Mouse (Mus musculus) lung, postnatal 0 days (tissue): ENCODE data around the gene Kif21a.

ENCODE experiments used
- CTCF ChIP-seq: IDR thresholded peaks from 2 replicates; pipeline ENCODE4 v1.5.1; 2016; ENCODE audit warnings: antibody characterized with exemption, mild to moderate bottlenecking
- EP300 ChIP-seq: IDR thresholded peaks from 2 replicates; pipeline ENCODE4 v1.6.1; 2016; ENCODE audit warnings: antibody characterized with exemption, mild to moderate bottlenecking, control low read depth

DNA sequence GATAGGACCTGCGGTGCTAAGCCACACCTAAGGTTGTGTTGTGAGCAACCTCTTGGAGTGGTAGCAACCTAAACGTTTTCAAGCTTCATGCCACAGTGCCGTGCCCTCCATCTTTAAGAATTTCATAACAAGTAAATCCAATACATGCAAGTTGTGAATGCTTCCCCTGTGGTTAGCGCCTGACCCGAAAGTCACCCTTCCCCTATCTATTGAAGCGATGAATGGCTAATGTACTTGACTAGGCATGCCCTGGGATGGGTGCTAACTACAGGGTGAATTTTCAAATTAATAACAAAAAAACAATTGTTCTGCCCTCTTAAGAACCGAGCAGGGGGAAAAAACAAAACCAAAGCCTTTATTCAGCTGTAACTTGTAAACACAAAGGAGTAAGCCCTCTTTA, 39.7 kb upstream of the Kif21a start:
- no peak for TF ChIP-seq CTCF
- TF ChIP-seq EP300 = no peak
